Mouse (Mus musculus): ENCODE data around the gene Tnfrsf14.

Gene Tnfrsf14

DNA sequence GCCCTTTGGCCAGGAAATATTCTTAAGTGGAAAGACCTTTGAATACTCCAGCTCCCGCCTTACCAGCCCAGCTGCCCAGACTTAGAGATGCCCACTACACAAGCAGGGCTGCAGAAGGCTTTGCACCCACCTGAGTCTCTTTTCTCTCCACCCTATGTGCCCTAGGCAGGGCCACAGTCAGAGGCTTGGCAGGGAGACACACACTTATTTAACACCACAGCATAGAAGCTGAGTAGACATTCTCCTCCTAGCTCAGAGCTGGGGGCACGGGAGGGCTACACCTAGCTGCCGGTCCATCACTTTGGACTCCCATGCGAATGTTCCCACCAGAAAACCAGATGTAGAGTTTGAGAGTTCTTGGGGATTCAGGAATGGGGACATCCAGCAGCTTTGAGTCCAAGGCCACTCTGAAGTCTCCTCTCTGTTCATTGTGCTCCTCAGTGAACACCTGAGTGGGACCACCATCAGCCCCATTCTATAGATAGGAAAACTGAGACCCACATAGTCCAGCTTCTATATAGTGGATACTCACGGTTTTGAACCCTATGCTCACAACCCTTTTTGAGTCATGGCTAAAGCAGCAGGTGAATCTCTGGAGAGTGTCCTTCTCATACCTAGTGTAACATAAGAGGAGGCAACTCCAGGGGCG is 20.7 kb upstream of the Tnfrsf14 start:
- DNase-seq (ENCODE audit: low spot score) = no peak

DNA sequence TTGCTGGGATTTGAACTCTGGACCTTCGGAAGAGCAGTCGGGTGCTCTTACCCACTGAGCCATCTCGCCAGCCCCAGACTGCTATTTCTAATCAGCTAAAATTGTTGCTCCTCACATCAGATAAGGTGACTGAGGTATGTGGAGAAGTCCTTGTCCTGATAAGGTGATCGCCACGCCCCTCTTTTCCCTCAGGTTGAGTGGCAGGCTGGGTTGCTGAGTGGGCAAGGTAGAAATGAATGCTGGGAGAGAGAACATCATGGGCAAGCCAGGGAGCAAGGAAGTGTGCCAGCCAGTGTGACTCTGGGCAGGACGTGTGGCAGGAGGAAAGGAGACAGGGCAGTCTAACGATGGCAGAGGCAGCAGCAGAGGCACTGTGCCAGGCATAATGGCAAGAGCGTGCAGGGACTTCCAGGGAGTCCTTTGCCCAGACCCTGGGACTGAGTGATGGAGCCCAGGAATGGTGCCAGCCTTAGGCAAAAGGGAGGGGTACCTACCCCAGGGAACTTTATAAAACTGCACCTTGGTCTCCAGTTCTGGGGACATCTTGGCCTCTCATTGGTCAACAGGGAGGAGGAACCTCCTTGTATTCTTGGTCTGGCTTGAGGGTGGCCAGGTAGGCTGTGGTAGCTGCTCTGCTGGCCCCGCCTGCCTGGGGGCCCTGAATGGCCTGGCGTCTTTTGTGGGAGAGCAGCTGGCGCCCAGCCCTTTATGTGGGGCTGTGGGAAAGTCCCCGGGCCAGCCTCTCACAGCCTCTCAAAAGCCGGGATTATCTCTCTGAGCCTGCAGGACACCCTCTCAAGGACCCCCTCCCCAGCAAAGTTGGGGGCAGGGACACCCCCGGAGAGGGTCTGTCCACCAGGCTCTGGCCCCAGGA is 19.9 kb upstream of the Tnfrsf14 start:
- no peak for DNase-seq (ENCODE audit: low spot score)

DNA sequence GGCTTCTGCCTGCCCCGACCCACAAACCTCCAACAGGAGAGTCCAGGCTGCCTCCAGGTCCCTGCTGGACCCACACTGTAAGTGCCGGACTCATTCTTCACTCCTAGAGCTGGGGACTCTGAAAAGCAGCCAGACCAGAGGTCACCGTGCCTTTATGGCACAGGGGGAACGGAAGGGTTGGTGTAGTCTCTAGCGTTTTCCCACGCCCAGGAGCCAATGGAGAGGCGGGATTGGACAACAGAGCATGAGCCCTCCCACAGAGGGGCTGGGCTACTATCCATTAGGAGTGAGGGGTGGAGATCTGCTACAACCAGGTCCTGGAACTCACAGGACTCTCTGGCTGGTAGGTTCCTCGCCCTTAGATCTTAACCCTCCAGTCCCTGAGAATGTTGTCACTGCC is 18.0 kb upstream of the Tnfrsf14 start:
- DNase-seq (ENCODE audit: low spot score) = no peak

DNA sequence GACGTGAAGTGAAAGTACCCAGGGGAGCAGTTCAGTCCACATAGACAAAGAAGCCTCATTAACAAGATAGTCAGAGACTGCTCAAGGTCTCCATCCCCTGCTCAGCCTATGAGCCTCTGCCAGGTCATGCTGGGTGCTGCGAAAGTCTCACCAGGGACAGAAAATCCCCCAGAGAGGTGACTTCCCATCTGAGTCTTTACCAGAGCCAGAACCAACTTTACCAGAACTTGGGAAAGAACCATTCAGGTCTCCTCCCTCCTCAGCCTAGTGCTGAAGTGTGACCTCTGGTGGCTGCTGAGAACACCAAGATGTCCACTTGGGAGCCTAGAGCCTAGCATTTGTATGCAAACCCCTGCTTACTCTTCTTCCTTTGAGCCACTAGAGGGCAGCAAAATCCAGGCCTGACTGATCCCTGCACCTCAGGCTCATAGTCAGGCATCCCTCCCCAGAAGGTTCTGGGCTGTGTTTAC is 15.8 kb upstream of the Tnfrsf14 start:
- no peak for DNase-seq (ENCODE audit: low spot score)

DNA sequence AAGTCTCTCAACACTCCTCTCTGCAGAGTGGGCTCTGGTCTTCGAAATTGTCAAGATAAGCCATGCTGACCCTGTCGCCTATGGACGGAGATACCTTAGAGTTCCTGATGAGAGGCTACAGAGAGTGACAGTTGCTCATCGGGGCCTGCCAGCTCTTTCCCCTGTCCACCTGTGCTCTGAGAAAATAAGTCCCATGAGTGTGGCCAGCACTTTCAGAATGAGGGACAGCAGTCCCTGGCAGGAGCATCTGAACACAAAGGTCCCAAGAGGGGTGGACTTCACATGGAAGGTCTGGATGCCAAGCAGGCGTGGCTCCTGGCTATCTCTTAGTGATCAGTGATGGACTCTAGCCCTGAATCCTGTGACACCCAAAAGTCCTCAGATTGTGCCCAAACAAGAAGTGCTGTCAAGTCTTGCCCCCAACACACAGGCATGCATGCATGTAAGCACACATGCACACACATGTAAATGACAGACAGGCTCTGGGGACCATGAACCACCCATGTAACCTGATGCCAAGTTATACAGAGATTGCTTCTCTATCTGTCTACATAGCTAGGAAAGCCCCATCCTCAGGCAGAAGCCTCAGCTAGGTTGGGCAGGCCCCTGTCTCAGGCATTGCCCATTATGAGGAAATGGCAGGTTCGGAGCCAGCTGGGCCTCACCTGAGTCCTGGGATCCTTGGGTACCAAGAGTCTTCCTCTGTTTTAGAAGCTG is 15.1 kb upstream of the Tnfrsf14 start:
- no peak for DNase-seq (ENCODE audit: low spot score)

DNA sequence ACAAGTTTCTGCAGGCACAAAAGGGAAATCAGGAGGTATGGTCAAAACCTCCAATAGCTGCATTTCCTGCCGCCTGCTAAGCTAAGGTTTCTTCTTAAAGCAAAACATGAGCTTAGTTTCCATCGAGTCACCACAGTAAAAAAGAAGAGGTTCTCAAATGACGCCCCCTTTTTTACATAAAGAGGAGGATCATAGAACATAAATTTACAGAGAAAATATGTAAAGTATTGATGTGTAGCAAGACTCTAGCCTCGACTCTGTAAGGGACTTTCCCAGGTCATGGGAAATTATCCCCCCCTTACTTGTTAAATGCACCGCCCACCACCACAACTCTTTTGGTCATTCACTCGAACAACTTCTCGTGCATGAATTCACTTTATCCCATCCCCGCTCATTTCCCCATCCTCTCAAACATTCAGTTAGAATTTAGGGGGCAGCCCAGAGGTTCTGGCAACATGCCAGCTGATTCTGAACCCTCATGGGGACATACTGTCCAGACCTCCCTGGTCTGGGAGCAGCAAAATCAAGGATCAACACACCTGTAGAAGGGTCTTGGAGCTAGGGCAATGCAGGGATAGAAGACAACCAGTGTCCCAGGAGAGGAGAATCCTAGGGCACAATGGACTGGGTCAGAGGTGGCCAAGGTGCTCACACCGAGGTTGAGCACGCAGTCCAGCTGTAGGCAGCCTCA is 14.4 kb upstream of the Tnfrsf14 start:
- DNase-seq (ENCODE audit: low spot score) = no peak

DNA sequence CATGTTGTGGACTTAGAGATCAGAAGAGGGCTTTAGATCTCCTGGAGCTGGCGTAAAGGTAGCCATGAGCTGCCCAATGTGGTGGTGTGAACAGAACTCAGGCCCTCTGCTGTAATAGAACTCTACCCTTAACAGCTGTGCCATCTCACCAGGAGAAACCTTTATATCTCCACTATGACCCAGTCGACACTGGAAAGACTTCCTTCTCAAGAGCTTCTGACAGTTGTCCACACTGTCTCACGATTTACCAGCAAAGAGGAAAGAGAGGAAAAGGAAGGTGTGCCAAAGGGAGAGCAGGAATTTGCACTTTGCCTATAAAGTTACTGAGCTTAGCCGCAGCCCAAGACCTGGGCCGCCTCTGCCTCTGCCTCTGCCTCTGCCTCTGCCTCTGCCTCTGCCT is 13.5 kb upstream of the Tnfrsf14 start:
- DNase-seq (ENCODE audit: low spot score) = no peak

DNA sequence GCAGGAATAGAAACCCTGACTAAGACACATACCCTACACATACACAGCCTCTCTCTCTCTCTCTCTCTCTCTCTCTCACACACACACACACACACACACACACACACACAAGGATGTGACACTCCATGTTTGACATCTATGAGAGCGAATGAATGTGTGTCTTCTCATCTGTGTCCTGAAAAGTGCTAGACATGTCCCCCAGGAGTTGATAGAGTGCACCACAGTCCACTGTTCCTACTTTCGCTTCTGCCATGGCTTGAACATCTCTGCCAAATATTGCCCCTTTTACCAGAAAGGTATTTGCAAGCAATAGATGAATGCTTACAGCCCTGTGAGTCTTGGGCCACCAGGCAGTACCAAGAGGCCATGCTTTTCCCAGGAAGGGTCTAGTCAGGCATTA is 11.8 kb upstream of the Tnfrsf14 start:
- no peak for DNase-seq (ENCODE audit: low spot score)

DNA sequence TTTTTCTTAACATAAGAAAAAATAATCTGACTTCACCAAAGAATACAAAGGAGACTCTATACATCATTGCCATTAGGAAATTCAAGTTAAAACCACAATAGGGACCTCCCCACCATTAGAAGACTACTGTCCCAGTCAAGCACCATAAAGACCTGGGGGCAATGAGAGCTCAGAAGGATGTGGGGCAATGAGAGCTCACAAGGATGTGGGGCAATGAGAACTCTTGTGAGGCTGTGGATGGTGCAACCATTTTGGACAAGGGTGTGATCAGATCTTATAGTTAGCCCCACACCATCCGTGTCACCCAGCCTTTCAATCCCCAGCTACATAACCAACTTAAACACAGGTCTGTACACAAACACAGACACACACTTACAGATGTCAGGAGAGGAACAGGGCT is 9.4 kb upstream of the Tnfrsf14 start:
- no peak for DNase-seq (ENCODE audit: low spot score)

DNA sequence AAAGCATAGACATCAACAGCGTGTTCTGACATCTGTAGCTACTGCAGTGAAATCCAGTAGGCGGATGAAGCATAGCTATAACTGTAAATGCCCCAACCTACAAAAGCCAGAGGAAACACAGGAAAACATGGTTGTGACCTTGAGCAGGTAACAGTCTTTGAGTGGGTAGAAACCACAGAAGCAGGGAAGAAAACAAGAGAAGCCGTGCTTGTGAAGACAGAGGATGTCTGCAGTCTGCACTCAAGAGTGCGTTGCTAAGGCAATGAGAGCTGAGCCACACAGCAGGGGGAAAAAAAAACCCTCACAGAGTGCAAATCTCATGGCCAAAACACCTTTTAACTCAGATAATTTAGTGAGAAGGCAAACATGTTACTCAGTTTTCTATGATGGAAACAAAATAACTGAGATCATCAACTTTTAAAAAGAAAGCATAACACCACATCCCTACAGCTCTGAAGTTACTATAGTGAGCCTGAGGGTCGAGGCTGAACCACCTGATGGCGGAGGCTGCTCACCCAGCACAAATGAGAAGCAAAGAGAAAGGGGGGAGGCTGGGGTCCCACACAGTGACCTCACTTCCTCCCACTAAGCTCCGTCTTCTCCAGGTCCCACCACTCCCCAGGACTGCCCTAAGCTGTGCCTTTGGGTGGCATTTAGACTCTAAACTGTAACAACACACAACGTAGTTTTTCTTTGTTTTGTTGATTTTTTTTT is 8.3 kb upstream of the Tnfrsf14 start:
- DNase-seq (ENCODE audit: low spot score) = no peak

DNA sequence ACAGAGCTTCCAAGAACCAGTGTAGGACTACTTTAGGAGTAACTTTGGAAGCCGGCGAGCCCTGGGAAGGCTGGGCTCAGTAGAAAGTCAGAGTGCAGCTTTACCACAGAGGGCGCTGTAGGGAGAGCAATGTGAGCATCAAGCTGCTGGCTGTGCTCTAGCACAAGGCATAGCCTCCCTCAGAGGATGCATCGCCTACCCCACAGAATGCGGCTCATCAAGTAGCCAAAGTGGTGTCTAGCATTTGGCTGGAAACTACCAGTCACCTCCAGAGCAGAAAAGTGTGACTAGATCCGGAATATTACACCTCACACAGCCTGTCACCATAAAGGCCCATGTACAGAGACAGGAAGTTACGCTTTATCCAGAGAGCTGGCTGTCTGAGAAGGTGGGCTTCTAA is 7.4 kb upstream of the Tnfrsf14 start:
- no peak for DNase-seq (ENCODE audit: low spot score)

DNA sequence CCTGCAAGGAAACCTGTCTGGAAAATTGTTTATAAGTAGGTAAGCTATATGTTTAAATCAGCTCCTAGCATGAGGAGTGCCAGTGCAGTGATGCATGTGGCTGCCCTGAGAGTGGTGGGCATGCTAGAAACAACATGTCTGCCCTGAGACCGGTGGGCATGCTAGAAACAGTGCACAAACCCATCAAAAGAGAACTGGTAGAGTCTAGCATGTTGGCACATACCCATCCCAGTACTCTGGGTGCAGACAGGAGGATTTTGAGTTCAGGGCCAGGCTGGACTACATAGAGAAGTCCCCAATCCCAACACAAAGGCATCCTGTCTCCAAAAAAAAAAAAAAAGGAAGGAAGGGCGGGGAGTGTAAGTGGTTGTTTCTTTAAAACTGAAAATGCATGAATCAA is 6.4 kb upstream of the Tnfrsf14 start:
- no peak for DNase-seq (ENCODE audit: low spot score)

DNA sequence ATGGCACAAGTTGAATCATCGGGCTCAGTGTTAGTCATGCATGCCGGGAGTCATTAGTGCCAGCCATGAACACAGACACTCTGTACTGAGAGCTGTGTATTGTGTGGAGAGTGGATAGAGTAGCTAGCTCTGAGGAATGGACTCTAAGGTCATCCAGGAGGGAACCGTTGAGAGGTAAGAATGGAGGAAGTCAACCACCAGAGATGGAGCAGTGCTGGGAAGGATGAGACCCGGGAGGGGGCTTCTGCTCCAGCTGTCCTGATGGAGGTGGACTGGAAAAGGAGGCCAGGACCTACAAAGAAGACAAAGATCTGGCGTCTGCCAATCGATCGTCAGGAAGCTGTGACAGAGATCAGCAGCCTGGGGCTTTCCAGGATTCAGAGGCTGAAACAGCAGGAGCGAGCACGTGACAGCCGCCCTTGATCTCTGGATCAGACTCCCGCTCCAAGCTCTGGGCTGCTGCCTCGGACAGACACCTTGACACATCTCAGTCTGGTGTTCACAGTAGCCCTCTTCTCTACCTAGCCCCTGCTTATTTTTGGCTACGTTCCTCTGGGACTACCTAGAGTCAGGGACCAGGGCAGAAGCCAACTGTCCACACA is 5.0 kb upstream of the Tnfrsf14 start:
- DNase-seq (ENCODE audit: low spot score) = no peak

DNA sequence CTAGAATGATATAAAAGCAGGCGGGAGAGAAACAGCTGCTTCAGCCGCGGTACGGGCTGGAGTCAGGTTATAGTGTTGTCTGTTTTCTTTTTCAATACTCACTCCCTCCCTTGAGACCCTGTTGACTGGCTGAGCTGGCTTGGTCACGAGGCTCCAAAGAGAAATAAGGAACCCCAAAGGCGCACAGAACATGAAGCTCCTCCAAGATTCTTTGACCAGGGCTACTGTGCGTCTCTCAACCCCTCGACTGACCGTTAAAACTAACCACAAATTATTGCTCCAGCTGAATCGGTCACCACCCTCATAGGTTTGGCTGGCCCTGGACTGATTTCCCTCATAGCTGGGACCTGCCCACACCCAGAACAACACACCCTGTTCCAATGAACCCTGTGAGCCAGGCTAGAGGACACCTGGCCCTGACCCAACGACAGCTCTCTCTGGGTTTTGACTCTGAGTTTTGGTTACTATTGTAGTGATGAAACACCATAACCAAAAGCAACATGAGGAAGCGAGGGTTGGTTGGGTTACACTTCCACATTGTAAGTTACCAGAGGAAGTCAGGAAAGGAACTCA is 811 bp upstream of the Tnfrsf14 start:
- DNase-seq (ENCODE audit: low spot score) = no peak

DNA sequence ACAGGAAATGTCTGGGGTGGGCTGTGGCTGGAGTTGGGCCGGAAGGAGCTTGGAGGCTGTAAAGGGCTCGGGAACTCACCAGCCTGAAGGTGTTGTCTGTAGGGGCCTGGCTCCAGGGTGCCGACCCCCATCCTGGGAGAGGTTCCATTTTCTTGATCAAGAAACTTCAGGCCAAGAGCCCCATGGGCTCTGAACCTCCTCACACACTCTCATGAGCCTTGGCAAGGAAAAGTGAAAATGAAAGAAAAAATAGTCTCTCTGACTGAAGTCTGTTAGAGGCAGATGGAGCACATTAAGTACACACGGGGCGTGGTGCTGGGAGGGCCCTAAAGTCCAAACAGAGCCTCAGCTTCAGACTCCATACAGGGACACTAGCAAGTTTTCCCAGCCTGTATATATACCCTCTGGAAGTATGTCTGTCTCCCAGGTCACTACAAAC is 445 bp downstream of the Tnfrsf14 start:
- no peak for DNase-seq (ENCODE audit: low spot score)

DNA sequence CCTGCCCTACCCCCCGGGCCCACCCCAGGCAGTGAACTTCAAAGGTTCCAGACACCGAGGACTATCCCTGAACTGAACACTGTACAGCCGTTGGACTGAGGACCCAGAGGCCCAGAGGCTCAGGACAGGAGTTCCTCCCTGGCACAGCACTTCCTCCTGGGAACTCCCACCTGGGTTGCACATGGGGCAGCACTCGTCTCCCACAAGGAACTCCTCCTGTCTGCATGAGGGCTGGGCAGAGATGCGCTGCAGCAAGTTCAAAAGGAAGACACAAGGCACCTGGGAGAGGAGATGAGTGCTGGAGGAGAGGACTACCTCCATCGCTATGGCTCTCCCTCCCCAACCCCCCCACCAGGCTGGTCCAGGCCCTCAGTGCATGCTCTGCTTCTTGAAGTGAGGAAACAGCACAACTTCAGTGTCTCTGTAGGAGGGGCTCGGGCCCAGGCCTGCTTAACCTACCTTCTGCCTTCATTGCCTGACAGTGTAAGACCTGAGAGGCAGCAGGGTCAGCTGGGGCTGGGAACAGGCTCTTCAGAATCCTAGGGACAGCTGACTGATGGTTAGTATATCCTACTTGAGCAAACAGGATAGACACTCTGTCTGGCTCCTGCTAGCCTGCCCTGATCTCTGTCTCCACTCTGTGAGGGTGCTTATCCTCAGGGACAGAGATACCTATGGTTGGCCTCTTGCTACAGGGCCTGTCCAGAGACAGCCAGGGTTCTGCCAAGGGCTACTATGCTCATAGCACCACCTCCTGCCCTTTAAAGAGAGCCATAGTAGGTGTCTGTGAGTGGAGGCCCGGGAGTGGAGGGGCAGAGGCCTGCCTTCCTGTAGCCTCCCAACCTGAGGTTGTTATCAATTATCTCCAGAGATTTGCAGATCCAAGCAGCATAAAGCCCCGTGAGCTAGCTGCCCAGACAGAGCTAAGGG is 1.1 kb downstream of the Tnfrsf14 start:
- no peak for DNase-seq (ENCODE audit: low spot score)

DNA sequence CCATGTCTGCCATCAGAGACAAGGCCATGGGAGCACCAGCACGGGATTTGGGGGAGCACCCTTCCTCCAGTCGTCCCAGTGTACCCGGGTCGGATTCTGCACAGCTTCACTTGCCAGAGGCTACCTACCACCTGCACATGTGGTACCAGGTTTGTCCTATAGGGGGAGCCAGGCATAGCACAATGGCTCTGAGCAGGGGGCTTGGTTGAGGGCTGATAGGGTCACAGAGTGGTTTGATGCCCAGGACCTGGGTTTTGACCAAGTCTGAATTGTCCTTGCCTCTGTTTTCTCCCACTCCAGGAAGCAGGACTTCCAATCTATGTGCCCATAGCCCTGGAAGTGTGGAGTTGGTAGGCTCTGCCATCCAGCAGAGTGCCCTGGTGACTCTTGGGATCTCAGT is 3.0 kb downstream of the Tnfrsf14 start:
- DNase-seq (ENCODE audit: low spot score) = no peak

DNA sequence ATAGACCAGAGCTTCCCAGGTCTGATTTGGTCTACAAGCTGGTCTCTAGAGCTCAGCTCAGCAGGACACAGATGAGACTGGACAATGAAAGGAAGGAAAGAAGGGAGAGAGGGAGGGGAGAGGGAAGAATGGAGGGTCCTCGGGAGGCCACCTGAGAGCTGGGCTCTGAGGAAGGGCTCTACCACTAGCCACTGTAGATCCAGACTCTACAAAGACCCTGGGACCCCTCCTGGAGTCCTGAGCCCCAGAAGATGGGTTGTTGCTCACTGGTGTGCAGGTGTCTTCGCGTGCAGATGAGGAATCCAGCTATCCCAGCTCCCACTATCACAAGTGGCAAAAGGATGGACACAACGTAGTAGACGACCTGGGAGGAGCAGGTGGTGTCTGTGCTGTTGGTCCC is 5.4 kb downstream of the Tnfrsf14 start:
- DNase-seq (ENCODE audit: low spot score) = no peak

DNA sequence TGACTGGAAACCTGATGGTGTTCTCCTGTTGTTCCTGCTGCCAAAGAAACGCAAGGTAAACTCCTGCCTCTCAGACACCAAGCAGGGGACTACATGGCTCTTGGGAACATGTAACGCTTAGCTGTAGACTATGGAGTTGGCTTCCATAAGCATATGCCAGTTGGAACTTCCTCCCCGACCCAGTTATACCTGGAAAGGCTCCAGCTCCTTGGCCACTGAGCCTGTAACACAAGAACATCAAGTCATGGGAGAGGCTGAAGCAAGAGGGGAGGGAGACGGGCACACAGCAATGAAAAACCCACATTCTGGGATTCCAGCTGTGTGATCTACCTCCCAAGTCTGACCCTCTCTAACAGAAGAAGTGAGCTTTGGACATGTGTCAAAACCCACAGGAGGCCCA is 6.1 kb downstream of the Tnfrsf14 start:
- no peak for DNase-seq (ENCODE audit: low spot score)

DNA sequence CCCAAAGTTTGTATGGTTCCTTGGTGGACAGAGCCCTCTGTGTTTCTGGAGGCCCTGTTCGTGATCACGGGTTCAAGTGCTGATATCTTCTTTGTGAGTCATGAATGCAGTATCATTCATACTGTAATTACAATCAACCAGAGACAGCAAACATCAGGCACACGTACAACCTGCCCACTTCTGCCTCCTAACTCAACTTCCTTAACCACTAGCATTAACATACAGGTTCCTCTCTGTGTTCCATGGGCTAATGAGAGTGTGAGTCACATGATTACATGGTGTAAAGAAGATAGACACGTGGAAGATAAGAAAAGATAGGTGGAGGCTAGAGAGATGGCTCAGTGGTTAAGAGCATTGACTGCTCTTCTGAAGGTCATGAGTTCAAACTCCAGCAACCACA is 11.7 kb downstream of the Tnfrsf14 start:
- no peak for DNase-seq (ENCODE audit: low spot score)
